In the genomic region with DNA sequence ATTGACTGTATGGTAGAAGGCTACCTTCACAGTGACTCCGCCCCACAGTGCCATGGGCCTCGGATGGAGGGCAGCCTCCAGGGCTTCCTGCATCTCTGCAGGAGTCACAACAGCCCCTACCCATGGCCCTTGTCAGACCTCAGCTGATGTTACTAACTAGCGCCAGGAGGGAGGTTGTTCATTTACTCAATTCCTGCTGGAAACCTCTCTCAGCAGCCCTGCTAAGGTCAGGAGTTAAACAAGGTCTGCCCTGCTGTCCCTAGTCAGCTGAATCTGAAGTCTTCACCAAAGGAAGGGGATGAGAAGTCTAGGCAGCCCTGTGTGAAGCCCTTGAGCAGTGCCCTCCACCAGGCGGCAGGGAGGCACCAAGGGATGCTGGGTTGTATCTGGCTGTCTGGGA, we compare ENCODE assay signal across 25 mouse cellular contexts.
DNase-seq lines count a peak whose midpoint lies in the region; ATAC-seq and TF ChIP-seq lines count a peak whose summit lies in the region.
"Had no signal": no experiment of that assay in that cellular context is flagged by ENCODE, and none has a peak within 500 bp of the region (broad histone marks: within the 10 kb centered on the region; RNA-seq: fewer than 3 reads in every experiment).

No protein-coding gene starts in this region.

- peaks cover 51% of the 10 kb centered on the region for H3K4me1 ChIP-seq in heart, embryonic 10.5 days
- no peaks in the 10 kb centered on the region for H3K4me1 ChIP-seq in kidney, adult 2 months (ENCODE audit: control insufficient read depth, insufficient read depth, low read length)
- peaks cover 18% of the 10 kb centered on the region for H3K4me1 ChIP-seq in intestine, embryonic 15.5 days (replicated peaks)
- H3K4me1 ChIP-seq in embryonic facial prominence, embryonic 10.5 days, result peaks cover 38% of the 10 kb centered on the region
- H3K4me1 ChIP-seq: embryonic facial prominence, embryonic 12.5 days had no signal

- WGBS in heart, embryonic 10.5 days, result 62% methylated on average over 4 of the region's 4 CpGs
- WGBS in kidney, adult 2 months, result 42% methylated on average over 4 of the region's 4 CpGs
- 66% methylated on average over 4 of the region's 4 CpGs for whole genome bisulfite sequencing in intestine, embryonic 15.5 days
- WGBS in embryonic facial prominence, embryonic 10.5 days, result 62% methylated on average over 4 of the region's 4 CpGs

- H3K9me3 ChIP-seq in heart, embryonic 10.5 days, result no peaks in the 10 kb centered on the region
- no peaks in the 10 kb centered on the region for H3K9me3 ChIP-seq in intestine, embryonic 15.5 days
- no peaks in the 10 kb centered on the region for H3K9me3 ChIP-seq in embryonic facial prominence, embryonic 10.5 days
- H3K9me3 ChIP-seq: embryonic facial prominence, embryonic 12.5 days; embryonic facial prominence, embryonic 15.5 days; heart, embryonic 13.5 days had no signal

- no peaks in the 10 kb centered on the region for H3K36me3 ChIP-seq in heart, embryonic 10.5 days
- H3K36me3 ChIP-seq in kidney, adult 2 months (ENCODE audit: control insufficient read depth, insufficient read depth, low read length), result no peaks in the 10 kb centered on the region
- no peaks in the 10 kb centered on the region for H3K36me3 ChIP-seq in intestine, embryonic 15.5 days
- no peaks in the 10 kb centered on the region for H3K36me3 ChIP-seq in embryonic facial prominence, embryonic 10.5 days (replicated peaks)
- H3K36me3 ChIP-seq: embryonic facial prominence, embryonic 12.5 days; embryonic facial prominence, embryonic 15.5 days; heart, embryonic 13.5 days had no signal

- H3K4me3 ChIP-seq in heart, embryonic 10.5 days, result no peak overlapping the region
- H3K4me3 ChIP-seq in kidney, adult 2 months (ENCODE audit: insufficient read depth, low read depth, low read length), result no peak overlapping the region
- H3K4me3 ChIP-seq in intestine, embryonic 15.5 days (replicated peaks), result no peak overlapping the region
- H3K4me3 ChIP-seq in embryonic facial prominence, embryonic 10.5 days, result no peak overlapping the region
- H3K4me3 ChIP-seq: embryonic facial prominence, embryonic 12.5 days; embryonic facial prominence, embryonic 15.5 days; gastrocnemius, adult 2 months; heart, embryonic 13.5 days had no signal

- no peak overlapping the region for H3K9ac ChIP-seq in intestine, embryonic 15.5 days
- H3K9ac ChIP-seq: embryonic facial prominence, embryonic 12.5 days; embryonic facial prominence, embryonic 15.5 days; forebrain, postnatal 0 days; heart, embryonic 13.5 days; hindbrain, embryonic 14.5 days had no signal

- TF ChIP-seq POLR2A in kidney, adult 2 months (IDR thresholded peaks at IDR 0.05; ENCODE audit: low read depth, low read length), result no peak

- ATAC-seq in intestine, embryonic 15.5 days, result no peak
- ATAC-seq: activated CD4-positive, CD25-positive, alpha-beta regulatory T cell, adult 4 months; forebrain, embryonic 14.5 days; forebrain, postnatal 0 days had no signal

- peaks cover 36% of the 10 kb centered on the region; the same call in 1 of the 2 replicates for H3K27me3 ChIP-seq in heart, embryonic 10.5 days (ENCODE audit: insufficient read depth, poor library complexity, severe bottlenecking)
- H3K27me3 ChIP-seq in kidney, adult 2 months (replicated peaks; ENCODE audit: control insufficient read depth, insufficient read depth, low read length), result no peaks in the 10 kb centered on the region
- peaks cover 9% of the 10 kb centered on the region for H3K27me3 ChIP-seq in intestine, embryonic 15.5 days (replicated peaks)
- H3K27me3 ChIP-seq in embryonic facial prominence, embryonic 10.5 days (replicated peaks; ENCODE audit: low read depth, poor library complexity, severe bottlenecking), result peaks cover 60% of the 10 kb centered on the region
- H3K27me3 ChIP-seq: embryonic facial prominence, embryonic 12.5 days; embryonic facial prominence, embryonic 15.5 days had no signal

- 0 out of 2 replicates have a peak overlapping the region, but pooled peaks have one; percentile 17 for H3K27ac ChIP-seq in heart, embryonic 10.5 days
- H3K27ac ChIP-seq in kidney, adult 2 months (ENCODE audit: insufficient read depth, low read depth, low read length), result no peak overlapping the region
- H3K27ac ChIP-seq in intestine, embryonic 15.5 days, result no peak overlapping the region
- H3K27ac ChIP-seq in embryonic facial prominence, embryonic 10.5 days (replicated peaks), result no peak overlapping the region
- H3K27ac ChIP-seq: embryonic facial prominence, embryonic 12.5 days; embryonic facial prominence, embryonic 15.5 days; gastrocnemius, adult 2 months; heart, embryonic 13.5 days; hindbrain, embryonic 14.5 days had no signal

- no peak for DNase-seq in heart, embryonic 10.5 days (ENCODE audit: low spot score)
- no peak for DNase-seq in heart, adult 18-20 months
- DNase-seq in kidney, adult 2 months, result peak; percentile 57
- DNase-seq in kidney, postnatal 10 days, result no peak
- peak; percentile 32 for DNase-seq in kidney, postnatal 14 days
- DNase-seq in embryonic facial prominence, embryonic 10.5 days (ENCODE audit: low spot score), result no peak
- DNase-seq: adrenal gland, adult 8-10 months; adrenal gland, postnatal 25 days; cerebellum, adult 11-12 months; cerebellum, adult 8-10 months; cerebellum, postnatal 10 days; cerebellum, postnatal 36 days; forebrain, postnatal 0 days; gastrocnemius, adult 2 months; gastrocnemius, postnatal 14 days; heart, adult 11 months; heart, postnatal 14 days; heart, postnatal 4 days had no signal

- H3K4me2 ChIP-seq in intestine, embryonic 15.5 days (replicated peaks), result no peak overlapping the region
- H3K4me2 ChIP-seq: embryonic facial prominence, embryonic 12.5 days; embryonic facial prominence, embryonic 15.5 days; heart, embryonic 13.5 days; hindbrain, embryonic 14.5 days had no signal

- no peak for TF ChIP-seq CTCF in kidney, adult 2 months (conservative IDR thresholded peaks at IDR 0.05; ENCODE audit: insufficient read depth, insufficient read length, low read depth, low read length)

Comparison
In these comparisons a context has a peak if more than half of its experiments do, and no peak if none do; other contexts are left out.
1. DNase-seq: peak in kidney, adult 2 months (single experiment) and kidney, postnatal 14 days (single experiment); none in heart, embryonic 10.5 days (single experiment), heart, adult 18-20 months (0 of 2), kidney, postnatal 10 days (single experiment) and embryonic facial prominence, embryonic 10.5 days (single experiment).